Mouse (Mus musculus): ENCODE data around the gene C1qb. TPM values are rescaled to one million over a fixed set of nuclear protein-coding genes. Genes with fewer than 3 reads are reported as not detected.

Gene C1qb
- total and polyA plus RNA-seq, 2 experiments from 2014 or later: 37.2 to 64.1 TPM

DNA sequence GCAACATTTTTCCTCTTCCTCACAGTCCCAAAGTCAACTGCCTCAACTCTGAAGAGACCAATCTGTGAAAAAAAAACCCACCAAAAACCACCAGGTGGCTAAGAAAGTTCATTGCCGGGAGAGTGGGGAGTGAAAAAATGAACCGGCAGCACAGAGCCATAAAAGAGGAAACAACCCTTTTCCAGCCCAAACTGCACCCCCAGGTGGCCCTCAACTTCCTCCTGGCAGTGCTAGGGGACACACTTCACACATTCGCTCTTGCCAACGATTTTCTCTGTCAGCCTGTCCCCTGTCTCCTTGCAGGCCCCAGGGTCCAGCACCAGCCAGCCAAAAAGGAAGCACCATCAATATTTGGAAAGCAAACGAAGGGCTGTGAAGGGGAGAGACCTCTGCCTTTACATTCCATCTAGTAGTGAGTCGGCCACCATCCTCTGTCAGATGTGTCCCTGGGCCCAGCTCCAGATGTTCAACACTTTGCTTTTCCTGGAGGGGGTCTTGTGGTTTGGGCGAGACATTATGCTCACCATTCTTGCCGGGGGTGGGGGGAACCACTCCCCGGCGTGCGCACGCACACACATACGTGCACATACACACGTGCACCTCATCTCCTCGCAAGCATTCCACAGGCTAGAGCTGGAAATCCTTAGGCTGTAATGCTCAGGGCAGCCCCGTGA is 53.3 kb downstream of the C1qb start:
- no peak overlapping the region for H3K4me2 ChIP-seq (ENCODE audit: low read depth, low read length)
- no peak overlapping the region for H3K9ac ChIP-seq (replicated peaks; ENCODE audit: low read depth, low read length)
- H3K4me3 ChIP-seq (ENCODE audit: low read depth, low read length): no peak overlapping the region
- 0 out of 2 replicates have a peak, but pooled peaks cover 10% of the 10 kb centered on the region for H3K4me1 ChIP-seq (ENCODE audit: control insufficient read depth, insufficient read depth)
- no peak for TF ChIP-seq CTCF (IDR thresholded peaks at IDR 0.05; ENCODE audit: low read depth)
- TF ChIP-seq EP300 (IDR thresholded peaks at IDR 0.05; ENCODE audit: low read depth): no peak
- 67% methylated on average over 16 of the region's 16 CpGs for WGBS
- H3K27me3 ChIP-seq (ENCODE audit: control insufficient read depth, insufficient read depth, low read length): peaks cover 92% of the 10 kb centered on the region
- no peaks in the 10 kb centered on the region for H3K9me3 ChIP-seq (replicated peaks; ENCODE audit: control insufficient read depth, low read length)
- H3K36me3 ChIP-seq (replicated peaks; ENCODE audit: control insufficient read depth, insufficient read depth, low read length): no peaks in the 10 kb centered on the region
- H3K27ac ChIP-seq (ENCODE audit: low read depth): no peak overlapping the region
- DNase-seq (ENCODE audit: low spot score) (no peak), ATAC-seq (ENCODE audit: insufficient read depth, low read depth) (no peak)

DNA sequence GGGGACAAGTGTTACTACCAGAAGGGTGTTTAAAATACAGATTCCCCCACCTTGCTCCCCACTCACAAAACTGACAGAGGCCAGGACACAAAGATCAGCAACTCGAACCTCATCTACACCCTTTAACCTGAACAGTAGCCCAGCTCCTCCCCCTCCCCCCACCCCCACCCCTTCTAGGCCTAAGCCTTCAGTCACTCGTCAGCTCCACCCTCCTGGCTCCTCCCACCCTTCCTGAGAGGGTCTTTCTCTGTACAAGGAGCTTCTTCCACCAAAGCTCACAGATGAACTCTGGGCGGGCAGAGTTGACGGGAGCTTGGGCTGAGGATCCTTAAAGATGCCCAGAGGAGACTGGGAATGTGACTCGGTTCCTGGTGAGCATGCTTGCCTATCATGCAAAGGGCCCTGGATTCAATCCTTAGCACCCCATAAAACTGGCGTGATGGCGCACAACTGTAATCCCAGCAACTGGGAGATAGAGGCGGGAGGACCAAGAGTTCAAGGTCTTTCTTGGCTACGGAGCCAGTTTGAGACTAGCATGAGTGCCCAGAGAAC is 55.6 kb downstream of the C1qb start:
- Histone ChIP-seq H3K27me3 (ENCODE audit: control insufficient read depth, insufficient read depth, low read length) (peaks cover 90% of the 10 kb centered on the region), H3K36me3 (replicated peaks; ENCODE audit: control insufficient read depth, insufficient read depth, low read length) (no peaks in the 10 kb centered on the region), H3K9me3 (replicated peaks; ENCODE audit: control insufficient read depth, low read length) (no peaks in the 10 kb centered on the region), H3K4me3 (ENCODE audit: low read depth, low read length) (no peak overlapping the region), H3K9ac (replicated peaks; ENCODE audit: low read depth, low read length) (no peak overlapping the region), H3K4me1 (ENCODE audit: control insufficient read depth, insufficient read depth) (0 out of 2 replicates have a peak, but pooled peaks cover 5% of the 10 kb centered on the region), H3K27ac (ENCODE audit: low read depth) (no peak overlapping the region), H3K4me2 (ENCODE audit: low read depth, low read length) (no peak overlapping the region)
- DNase-seq (ENCODE audit: low spot score) (no peak), ATAC-seq (ENCODE audit: insufficient read depth, low read depth) (no peak)
- TF ChIP-seq EP300 (IDR thresholded peaks at IDR 0.05; ENCODE audit: low read depth) (no peak), CTCF (IDR thresholded peaks at IDR 0.05; ENCODE audit: low read depth) (no peak)
- WGBS: 49% methylated on average over 9 of the region's 9 CpGs

Other genes with a start within 250 kb of the C1qb start
- 6.4 and 10.2 TPM in 2 replicates for gene Ephb2, start 50.2 kb downstream of the C1qb start, total RNA-seq (2014; rRNA removed; ENCODE audit: low replicate concordance)
- 0.19 and 0.23 TPM in 2 replicates for gene Ephb2, start 50.2 kb downstream of the C1qb start, polyA plus RNA-seq (2015; fragmentation: Nextera tagmentation; extraction: Ambion mirVana)
- 31.1 and 49.2 TPM in 2 replicates for gene C1qc, start 6.9 kb upstream of the C1qb start, total RNA-seq (2014; rRNA removed; ENCODE audit: low replicate concordance)
- gene C1qc, start 6.9 kb upstream of the C1qb start, polyA plus RNA-seq (2015; fragmentation: Nextera tagmentation; extraction: Ambion mirVana): 19.3 and 22.4 TPM in 2 replicates
- 40.9 and 50.6 TPM in 2 replicates for gene C1qa, start 12.6 kb upstream of the C1qb start, total RNA-seq (2014; rRNA removed; ENCODE audit: low replicate concordance)
- 25.9 and 27.6 TPM in 2 replicates for gene C1qa, start 12.6 kb upstream of the C1qb start, polyA plus RNA-seq (2015; fragmentation: Nextera tagmentation; extraction: Ambion mirVana)
- gene Epha8, start 70.6 kb upstream of the C1qb start, total RNA-seq (2014; rRNA removed; ENCODE audit: low replicate concordance): 0.08 and 0.19 TPM in 2 replicates
- gene Epha8, start 70.6 kb upstream of the C1qb start, polyA plus RNA-seq (2015; fragmentation: Nextera tagmentation; extraction: Ambion mirVana): not detected in 2 replicates
- gene Zbtb40, start 162.6 kb upstream of the C1qb start, total RNA-seq (2014; rRNA removed; ENCODE audit: low replicate concordance): 6.8 and 11.3 TPM in 2 replicates
- 1.1 and 1.3 TPM in 2 replicates for gene Zbtb40, start 162.6 kb upstream of the C1qb start, polyA plus RNA-seq (2015; fragmentation: Nextera tagmentation; extraction: Ambion mirVana)

Data from heart, postnatal 0 days (tissue).